Mouse (Mus musculus): ENCODE results near the gene Usp7.

Usp7 gene

GRCm38 (mm10) chr16:8643855-8644254, 148.3 kb downstream of the Usp7 start:
- peak in 1 of 2 experiments; percentile 57 for DNase-seq (ENCODE audit: low spot score in 2 of 2)
